Mouse (Mus musculus) NIH3T3 (cell line): ENCODE results near the gene Grn.

Experiments used
- DNase-seq: peaks from one replicate; pipeline ENCODE4 v3.0.0-alpha.2; 2012; ENCODE audit warnings: low read depth

Gene Grn

DNA sequence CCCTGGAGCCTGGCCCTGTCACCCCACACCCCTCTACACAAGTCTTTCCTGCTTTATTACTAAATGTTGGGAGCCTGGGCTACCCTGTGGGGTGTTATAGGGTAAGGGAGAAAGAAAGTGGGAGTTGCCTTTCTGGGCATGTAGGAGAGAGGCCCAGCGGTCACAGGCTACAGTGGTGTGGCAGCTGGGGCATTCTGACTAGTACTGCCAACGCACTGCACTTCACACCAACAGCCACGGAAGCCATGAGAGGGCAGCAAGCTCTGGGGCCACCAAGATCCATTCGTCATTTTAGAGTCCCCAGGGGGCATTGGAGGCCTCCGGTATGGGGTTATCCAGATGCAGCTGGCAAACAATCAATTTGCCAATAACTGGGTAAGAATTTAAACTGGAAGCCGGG is 12.0 kb downstream of the Grn start:
- no peak for DNase-seq

DNA sequence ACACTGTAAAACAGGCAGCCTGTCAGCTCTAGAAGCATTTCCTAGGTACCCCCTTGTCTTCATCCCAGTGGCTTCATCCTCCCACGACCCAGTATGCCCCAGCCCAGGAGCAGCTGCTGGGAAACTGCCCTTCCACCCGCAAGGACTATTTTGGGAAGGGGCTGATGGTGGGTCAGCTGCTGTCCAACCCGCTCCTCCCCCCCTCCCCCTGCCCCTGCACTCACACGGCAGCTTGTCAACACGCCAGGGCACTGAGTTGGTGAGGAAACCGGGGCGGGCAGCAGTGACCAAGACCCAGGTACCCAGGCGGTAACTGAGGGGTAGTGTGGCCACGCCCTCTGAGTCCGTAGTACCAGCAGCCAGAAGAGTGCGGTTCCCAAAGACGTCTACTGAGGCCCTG is 13.6 kb downstream of the Grn start:
- DNase-seq, result no peak

DNA sequence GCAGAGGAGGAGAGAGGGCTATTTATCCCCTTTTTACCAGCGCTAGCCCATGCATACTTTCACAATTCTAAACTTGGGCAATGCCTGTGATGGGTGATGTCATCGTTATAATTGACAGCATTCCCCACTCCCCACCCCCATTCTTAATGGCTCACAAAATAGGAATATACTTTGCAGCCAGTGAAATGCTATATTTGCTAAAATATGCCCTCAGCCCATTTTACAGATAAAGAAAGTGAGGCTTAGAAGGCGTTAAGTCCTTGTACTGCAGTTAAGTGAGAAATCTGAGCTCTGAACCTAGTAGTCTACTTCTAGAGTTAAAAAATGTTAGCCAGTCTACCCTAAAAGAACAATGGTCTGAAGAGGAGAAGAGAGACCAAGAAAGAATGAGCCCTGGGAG is 14.2 kb downstream of the Grn start:
- DNase-seq, result peak; percentile 74

DNA sequence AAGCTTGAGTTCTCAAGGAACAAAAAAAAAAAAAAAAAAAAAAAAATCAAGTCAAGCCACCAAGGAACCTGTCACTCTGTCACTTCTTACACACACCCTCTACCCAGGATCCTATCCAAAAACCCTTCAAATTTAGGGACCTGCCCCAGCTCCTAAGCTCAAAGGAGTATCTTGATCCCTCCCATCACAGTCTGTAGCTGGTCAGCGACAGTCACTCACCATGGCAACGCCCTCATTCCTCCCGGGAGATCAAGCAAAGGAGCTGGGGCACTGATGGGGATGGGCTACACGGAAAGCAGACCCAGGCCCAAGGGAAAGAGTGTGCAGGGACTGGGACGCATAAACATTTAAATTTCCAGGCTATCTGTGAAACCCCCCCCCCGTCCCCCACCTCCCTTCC is 14.7 kb downstream of the Grn start:
- no peak for DNase-seq

DNA sequence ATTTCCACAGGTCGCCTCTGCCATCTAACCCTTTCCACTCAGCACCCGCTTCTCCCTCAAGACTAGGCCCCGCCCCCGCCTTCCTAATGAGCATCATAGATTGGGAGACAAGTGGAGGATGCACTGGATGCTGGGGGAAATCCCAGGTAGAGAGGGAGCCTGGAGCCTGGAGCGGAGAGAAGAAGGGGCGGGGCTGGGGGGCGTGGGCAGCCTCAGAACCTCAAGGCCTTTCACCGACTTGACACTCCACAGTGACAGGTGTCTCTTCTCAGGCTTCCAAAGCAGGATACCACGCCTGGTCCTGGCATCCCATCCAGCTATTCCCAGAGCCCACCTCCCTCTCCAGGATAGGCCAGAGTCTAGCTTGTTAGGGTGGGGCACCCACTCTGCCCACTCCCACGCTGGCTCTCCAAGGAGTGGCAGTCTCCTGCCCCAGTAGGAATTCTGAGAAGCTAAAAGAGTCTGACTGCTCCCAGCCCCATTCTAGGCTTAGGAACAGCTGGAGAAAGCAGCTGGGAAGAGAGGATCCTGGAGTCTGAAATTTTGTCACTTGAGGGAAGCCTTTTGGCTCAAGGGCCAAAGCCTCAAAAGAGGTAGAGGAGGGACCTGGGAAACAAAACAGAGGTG is 15.3 kb downstream of the Grn start:
- DNase-seq, result peak; percentile 51

DNA sequence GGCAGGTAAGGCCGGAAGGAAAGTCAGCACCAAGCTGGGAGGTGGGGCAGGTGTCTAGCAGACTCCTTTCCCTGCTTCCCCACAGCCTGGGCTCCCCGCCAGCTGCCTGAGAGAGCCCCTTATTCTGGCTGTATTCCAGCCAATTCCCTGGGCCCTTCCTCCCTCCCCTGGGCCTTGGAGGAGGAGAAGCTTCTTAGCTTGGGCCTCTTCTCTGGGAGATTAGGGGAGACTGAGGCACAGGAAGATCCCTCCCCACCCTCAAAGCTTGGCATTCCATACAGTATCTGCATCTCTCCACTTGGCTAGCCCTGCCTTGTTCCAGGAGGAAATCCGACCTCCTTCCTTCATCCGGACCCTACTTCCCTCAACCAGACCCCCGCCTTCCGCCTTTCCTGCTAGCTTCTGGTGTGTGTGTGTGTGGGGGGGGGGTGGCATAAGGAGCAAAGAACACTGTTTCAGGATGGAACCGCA is 15.8 kb downstream of the Grn start:
- peak; percentile 58 for DNase-seq

DNA sequence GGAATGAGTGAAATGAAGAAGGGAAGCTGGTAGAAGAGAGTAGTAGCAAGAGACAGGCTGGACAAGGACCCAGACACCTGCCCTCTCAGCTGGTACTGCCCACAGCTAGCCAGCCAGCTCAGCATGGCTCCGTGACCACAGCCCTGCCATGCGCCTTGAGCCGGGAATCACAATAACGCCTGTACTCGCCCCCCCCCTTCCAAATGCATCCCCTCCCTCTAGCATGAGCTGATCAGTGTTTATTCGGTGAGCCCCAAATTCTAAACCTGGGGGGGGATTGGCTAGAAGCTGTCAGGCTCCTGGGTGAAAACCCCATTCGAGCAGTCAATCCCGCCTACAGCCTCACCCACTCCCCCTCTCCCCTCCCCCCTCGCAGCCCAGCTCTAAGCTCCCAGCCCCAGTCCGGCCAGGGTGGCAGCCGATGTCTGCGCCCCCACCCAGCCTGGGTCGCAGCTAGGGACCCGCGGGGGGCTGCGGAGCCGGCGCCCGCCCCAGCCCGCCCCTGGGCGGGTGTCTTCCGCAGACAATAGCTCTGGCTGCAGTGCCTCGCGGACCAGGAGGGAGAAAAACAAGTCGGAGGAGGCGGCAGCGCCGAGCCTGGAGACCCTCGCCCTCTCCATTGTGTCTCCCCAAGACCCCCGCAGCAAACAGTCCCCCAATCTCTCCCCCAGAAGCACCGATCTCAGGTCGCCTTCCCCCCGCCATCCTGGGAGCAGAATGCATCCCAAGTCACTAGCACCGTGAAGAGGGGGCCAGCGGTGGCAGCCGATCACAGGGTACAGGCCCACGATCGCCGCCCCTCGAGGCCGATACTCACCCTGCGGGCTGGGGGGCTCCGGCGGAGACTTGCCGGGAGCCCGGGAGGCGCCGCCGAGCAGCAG is 16.7 kb downstream of the Grn start:
- peak; percentile 61 for DNase-seq

DNA sequence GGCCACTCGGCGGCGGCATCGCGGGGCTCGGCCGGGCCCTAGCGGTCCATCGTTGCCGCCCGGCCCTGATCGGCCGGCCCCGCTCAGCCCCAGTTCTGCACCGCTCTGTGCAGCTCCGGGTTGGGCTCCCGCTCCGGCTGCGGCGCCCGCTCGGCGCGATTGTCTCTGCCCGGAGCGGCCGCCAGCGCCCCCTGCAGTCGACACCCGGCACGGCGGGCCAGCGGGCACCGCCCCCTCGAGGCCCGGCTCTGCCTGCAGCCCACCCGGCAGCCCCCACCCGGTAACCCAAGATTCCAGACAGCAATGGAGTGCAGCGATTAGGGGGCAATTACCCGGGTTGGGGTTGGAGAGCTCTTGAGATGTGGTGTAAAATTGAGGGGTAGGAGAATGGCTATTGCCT is 17.4 kb downstream of the Grn start, which contains the start of gene Fam171a2:
Fam171a2 (minus strand) TSS at position 186 of the 400 bp plus-strand sequence.
- DNase-seq, result peak; percentile 91

DNA sequence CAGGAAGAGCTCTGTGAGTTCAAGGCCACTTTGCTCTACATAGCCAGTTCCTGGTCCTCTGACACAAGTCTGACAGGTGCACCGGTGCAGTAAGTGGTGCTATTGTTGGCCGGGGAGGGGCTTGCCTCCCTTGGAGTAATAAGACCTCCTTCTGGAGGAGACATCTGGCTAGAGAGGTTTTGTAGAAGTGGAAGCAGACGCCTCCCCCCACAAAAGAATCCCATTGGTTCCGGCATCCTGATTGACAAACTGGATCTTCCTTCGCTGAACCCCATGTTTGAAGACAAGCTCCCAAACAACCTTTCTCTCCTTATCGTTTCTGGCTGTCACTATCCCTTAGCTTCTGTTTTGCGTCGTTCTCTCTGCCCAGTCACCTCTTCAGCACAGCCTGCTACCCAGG is 18.2 kb downstream of the Grn start:
- DNase-seq, result no peak

DNA sequence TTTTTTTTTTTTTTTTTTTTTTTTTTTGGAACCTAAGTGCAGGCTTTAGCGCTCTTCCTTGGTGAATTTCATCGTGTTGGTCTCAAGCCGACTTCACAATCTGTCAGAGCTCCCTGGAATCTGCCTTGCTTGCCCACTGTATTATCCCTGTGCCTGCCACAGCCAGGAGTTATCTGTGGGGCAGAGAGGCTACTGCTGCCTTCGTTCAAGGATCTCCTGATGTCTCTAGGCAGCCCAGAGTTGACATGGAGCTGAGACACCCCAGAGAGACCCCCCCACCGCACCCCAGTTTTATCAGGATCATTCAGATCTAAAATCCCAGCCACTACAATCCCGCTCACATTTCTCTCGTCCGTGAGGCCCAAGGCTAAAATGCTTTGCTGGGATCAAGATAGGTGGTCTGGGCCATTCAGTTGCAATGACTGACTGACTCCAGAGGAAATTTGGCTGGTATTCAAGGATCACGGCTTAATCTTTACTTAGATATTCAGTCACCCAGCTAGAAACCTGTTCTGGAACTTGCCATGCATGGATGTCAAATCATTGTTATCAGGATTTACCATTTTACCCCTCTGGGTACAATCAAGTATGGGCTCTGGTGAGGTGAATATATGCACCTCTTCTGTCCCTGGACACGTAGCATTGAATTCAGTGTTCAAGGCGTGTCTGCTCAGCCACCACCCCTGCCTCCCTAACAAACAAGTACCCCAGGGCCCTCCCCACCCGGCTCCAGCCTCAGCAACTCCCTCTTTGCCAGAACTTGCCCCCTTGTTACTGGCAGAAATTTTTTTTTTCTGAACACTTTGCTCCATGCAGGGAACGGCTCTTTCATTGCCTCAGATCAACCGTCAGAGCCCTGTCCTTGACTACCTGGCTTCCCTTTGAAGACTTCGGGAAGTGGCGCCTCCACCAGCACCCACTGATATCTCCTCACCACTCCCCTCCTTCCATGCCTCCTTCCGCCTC is 19.2 kb downstream of the Grn start:
- no peak for DNase-seq

DNA sequence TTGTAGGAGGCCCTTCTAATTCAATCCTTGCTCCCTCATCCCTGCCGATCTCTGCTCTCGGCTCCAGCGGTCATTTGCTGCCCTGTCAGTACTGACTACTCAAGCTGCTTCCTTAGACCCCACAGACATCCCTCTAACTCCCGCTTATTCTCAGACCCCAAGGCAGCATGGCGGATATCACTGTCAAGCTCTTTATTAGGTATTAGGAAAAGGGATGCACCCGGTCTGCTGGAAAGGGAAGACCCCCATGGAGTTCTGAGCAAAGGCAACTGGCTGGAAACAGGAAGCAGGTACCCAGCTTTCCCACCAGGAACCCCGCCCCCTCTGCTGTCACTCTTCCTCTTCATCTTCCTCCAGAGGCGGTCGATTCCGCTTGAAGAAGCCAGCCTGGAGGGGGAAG is 23.0 kb downstream of the Grn start:
- DNase-seq, result no peak

DNA sequence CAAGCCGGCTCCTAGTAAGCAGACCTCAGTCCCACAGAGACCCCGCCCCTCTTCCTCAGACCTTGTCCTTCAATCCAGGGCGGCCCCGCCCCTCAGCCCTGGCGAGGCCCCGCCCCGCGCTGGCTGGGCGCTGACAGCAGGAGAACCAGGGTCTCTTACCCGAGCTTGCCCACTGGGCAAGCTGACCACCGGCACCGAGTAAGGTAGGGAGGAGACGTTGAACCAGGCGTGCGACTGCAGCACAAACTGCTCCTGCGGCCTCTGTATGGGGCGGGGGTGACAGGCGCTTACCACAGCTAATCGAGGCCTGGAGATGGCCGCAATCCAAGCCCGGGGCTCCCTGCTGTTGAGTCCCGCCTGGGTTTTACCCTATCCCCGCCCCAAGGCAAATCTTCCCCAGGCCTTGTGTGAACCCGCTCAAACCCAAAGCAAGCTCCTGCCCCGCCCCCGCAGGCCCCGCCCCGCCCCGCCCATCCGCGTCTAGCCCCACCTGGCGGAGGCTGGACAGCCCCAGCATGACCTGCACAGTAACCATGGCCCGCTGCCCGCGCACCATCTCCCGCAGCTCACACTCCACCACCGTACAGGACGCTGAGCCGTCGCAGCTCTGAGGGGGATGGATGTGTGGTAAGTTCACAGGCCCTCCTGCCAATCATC is 25.8 kb downstream of the Grn start:
- peak; percentile 93 for DNase-seq

DNA sequence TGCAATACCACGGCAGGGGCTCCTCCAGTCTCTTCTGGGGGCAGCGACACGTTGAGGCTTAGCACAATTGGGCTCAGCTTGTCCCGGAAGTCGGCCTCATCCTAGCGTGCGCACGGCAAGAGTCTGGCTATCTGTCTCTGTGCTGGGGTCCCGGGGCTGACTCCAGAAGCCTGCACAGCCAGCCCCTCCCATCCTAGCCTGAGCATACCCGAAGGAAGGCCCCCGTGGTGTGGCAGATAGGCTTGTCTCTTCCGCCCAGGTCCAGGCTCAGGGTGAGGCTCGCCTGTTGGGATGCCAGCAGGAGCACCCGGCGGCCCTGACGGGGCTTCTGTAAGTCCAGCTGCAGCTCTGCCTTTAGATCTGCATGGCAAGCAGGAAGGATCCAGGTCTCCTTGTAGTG is 30.4 kb downstream of the Grn start:
- no peak for DNase-seq

DNA sequence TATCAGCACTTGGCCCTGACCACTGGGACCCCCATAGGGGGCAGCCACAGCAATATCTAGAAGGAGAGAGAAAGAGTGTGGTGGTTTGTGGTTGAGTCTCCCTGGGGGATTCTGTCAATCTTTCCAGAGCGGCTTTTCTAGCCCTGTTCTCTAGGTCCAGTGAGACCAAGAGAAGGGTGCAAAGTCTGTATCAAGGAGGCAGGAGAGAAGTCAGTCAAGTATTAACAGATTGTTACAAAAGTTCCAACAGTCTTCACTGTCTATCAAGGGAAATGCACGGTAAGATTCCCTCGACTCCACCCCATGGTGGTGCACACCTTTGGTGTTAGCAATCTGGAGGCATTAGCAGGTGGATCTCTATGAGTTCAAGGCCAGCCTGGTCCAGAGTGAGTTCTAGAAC is 31.6 kb downstream of the Grn start:
- no peak for DNase-seq

DNA sequence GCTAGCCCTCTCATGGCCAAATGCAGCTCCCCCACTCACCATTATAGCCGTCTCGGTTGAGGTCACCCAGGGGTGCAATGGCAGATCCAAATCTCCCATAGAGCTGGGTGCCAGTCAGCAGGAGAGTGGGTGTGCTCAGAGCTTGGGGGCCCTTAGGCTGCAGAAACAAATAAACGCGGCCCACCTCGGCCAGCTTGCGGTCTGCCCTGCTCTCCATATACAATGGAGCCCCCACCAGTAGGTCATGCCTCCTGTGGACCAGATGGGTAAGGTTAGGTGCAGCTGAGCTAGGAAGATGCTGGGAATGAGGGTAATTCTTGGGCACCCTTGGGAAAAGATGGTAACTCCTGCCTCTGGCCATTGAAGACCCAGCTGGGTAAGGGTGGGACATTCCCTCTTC is 34.8 kb downstream of the Grn start:
- no peak for DNase-seq

DNA sequence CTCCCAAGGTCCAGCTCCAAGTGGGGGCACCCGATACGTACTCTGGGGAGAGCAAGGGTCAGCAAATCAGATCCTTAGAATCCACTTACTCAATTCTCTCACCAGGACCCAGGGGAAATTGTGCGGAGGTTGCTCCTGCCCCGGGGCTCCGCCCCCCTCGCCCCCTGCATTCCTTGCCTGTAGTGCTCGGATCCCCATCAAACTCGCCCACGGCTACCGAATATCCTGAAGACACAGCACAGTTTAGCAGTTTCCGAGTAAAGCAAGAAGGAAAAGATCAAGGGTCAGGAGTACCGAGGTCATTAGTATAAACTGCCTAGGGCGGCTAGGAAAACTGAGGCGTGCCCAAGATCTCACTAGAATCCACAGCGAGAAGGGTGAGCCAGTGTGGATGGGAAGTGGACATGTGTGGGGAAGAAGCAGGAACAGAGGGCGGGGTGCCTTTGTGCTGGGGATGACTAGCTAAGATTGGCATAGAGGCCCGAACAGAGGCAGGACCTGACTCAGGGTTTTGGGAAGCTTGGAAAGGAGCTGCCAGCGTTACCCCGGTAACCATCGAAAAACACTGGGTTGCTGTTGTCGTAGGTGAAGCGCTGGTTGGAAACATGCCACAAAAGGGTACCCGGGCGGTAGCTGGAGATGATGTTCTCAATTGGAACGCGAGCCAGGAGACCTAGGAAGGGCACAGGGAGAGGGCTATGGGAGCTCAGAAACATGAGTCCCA is 35.8 kb downstream of the Grn start:
- DNase-seq, result peak; percentile 98

DNA sequence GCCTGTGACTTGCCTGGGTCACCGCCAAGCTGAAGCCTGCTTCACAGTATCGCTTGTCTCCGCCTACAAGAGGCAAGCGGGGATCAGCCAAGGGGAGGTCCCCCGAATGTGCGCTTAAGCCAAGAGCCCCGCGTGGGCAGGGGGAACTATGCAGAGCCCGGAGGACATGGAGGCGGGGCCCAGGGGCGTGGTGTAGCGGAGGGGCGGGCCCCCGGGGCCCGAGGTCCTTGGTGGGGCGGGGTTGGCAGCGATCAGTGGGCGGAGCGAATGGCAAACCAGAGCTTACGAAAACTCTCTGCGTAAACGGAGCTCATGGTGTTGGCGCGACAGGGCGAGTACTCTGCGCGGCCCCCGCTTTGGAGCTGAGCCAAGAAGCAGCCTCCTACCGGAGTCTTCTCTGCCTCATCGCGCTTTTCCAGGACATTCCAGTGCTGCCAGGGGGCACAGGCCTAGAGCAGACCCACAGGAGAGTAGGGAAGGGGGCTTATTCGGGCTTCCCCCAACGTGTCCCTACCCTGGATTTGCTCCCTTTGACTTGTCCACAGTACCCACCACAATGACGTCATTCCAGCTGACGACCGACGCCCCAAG is 37.0 kb downstream of the Grn start:
- peak; percentile 100 for DNase-seq

DNA sequence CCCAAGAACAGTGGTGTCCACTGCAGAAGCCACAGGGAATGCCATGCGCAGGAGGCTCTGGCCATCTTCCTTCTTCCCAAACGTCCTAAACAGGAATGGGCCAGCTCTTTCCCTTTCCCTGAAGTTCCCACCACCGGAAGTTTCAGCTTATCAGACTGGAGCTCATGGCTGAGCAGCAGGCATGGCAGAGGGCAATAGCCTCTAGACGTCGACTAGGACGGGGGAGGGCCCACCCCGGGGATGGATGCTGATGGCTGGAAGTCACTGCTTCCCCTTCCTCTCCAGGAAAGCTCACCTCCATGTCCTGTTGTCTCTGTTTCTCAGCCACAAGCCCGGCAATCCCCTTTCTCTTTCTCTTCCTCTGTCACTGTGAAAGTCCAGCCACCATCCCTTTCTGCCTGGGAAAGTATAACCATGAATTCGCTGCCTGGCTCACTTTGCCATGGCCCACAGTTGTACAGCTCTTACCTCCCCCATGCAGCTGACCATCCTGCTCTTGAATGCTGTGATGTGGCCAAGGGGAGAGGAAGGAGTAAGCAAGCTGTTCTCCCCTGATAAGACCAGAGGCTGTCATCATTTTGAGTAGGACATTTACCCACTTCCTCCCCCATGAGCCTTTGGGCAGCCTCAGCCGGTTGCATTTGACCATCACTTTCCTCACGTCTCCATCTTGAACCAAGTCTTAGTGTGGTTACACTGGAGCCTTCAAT is 39.7 kb downstream of the Grn start, which contains the start of gene Itga2b:
Itga2b (minus strand) TSS at position 475 of the 710 bp plus-strand sequence.
- no peak for DNase-seq

DNA sequence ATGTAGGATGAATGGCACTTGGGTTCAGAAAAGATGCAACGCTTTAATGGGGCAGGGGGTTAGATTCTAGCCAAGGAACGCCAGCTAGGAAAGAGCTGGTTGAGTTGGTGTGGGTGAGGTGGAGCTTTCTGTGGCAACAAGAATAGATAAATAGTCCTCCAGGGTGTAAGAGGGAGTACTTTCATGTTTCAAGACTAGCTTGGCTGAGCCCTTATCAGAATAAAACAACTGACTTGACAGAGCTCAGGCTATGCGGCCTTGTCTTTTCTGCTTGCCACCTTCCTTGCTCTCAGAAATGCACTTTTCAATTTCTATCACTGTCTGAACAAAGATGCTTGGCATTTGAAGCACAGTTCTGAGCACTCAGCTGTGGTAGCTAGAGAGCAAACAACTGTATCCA is 44.9 kb downstream of the Grn start:
- DNase-seq, result no peak

DNA sequence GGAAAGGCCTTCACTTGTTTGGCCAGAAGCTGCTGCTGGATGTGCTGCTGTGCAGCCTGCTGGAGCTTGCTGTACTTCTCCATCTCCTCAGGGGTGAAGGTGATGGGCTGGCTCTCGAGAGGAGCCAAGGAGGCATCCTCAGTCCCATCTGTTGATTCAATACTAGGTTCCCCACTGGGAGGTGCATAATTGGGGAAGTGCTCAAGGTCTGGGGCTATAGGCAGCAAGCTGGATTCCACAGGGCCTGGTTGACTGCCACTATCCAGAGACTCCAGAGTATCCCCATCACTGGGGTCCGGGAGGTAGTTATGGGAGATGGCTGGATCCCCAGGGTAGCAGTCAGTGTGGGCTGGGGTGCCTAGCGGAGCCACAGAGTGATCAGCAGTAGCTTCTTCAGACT is 48.6 kb downstream of the Grn start:
- DNase-seq, result no peak
